Mouse (Mus musculus) cortical plate, adult 2 months (tissue): Measurements from ENCODE around the gene Syne3.

Experiments
- CTCF ChIP-seq: fragments of 200-500 bp; IDR thresholded peaks from 2 replicates; pipeline ENCODE4 v1.5.1; 2011; ENCODE audit warnings: mild to moderate bottlenecking, control low read depth, low read length; ENCODE audit not compliant: insufficient read depth; ENCODE audit errors: extremely low read depth
- POLR2A ChIP-seq: fragments of 200-500 bp; IDR thresholded peaks from 2 replicates; pipeline ENCODE4 v1.6.1; 2011; ENCODE audit warnings: mild to moderate bottlenecking, low read length, control low read depth; ENCODE audit not compliant: insufficient read depth; ENCODE audit errors: extremely low read depth

DNA sequence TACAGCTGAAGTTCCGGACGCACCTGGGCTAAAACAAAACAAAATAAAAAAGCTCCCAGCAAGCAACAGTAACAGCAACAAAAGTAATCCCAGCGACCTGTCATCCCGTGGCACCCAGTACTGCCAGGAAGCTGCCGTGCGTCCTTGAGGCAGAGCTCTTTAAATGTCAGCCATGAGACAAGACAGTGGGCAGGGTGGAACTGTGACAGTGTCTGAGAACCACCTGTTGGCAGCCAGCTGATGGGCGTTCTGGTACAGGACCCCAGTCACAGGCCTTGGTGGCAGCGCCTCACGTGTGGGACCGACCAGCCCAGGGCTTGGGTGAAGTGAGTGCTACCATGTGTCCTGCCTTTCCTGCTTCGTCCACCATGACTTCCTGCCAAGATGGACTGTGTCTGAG is 28.6 kb upstream of the Syne3 start:
- no peak for TF ChIP-seq CTCF
- TF ChIP-seq POLR2A, result no peak
